In genomic region chr4:123515673-123516072, GRCm38 (mm10) we compare ENCODE assay signal across 25 mouse cellular contexts.
"Had no signal": no experiment of that assay in that cellular context is flagged by ENCODE, and none has a peak within 500 bp of the region (broad histone marks: within the 10 kb centered on the region; RNA-seq: fewer than 3 reads in every experiment).

No protein-coding gene starts in this region.

- ATAC-seq: forebrain, embryonic 16.5 days; hindbrain, embryonic 16.5 days; inflammation-experienced regulatory T-cells, adult 6 months; intestine, embryonic 15.5 days; intestine, postnatal 0 days had no signal

- H3K4me2 ChIP-seq: heart, embryonic 12.5 days; hindbrain, embryonic 12.5 days; hindbrain, embryonic 14.5 days; intestine, embryonic 15.5 days; limb, embryonic 12.5 days; liver, embryonic 13.5 days had no signal

- H3K9ac ChIP-seq: heart, embryonic 12.5 days; hindbrain, embryonic 12.5 days; hindbrain, embryonic 14.5 days; intestine, embryonic 15.5 days; limb, embryonic 12.5 days; liver, embryonic 13.5 days had no signal

- H3K9me3 ChIP-seq: heart, embryonic 10.5 days; heart, embryonic 12.5 days; hindbrain, embryonic 10.5 days; hindbrain, embryonic 12.5 days; intestine, embryonic 15.5 days; limb, embryonic 10.5 days; limb, embryonic 12.5 days; liver, embryonic 13.5 days had no signal

- H3K27ac ChIP-seq: gastrocnemius, adult 2 months; heart, embryonic 10.5 days; hindbrain, embryonic 10.5 days; hindbrain, embryonic 12.5 days; hindbrain, embryonic 14.5 days; intestine, embryonic 15.5 days; layer of hippocampus, adult 2 months; left cerebral cortex, adult 2 months; limb, embryonic 10.5 days; limb, embryonic 12.5 days; liver, embryonic 13.5 days had no signal

- H3K4me3 ChIP-seq: gastrocnemius, adult 2 months; heart, embryonic 10.5 days; heart, embryonic 12.5 days; hindbrain, embryonic 10.5 days; hindbrain, embryonic 12.5 days; intestine, embryonic 15.5 days; layer of hippocampus, adult 2 months; left cerebral cortex, adult 2 months; limb, embryonic 10.5 days; limb, embryonic 12.5 days; liver, embryonic 13.5 days had no signal

- DNase-seq: gastrocnemius, adult 2 months; gastrocnemius, postnatal 10 days; gastrocnemius, postnatal 25 days; heart, adult 18-20 months; heart, postnatal 10 days; heart, postnatal 4 days; kidney, postnatal 10 days; kidney, postnatal 25 days; kidney, postnatal 4 days; liver, embryonic 13.5 days; lung, adult 18-20 months had no signal

- H3K4me1 ChIP-seq: heart, embryonic 10.5 days; heart, embryonic 12.5 days; hindbrain, embryonic 10.5 days; hindbrain, embryonic 12.5 days; intestine, embryonic 15.5 days; limb, embryonic 10.5 days; limb, embryonic 12.5 days had no signal

- H3K27me3 ChIP-seq: heart, embryonic 12.5 days; hindbrain, embryonic 12.5 days; intestine, embryonic 15.5 days; limb, embryonic 12.5 days; liver, embryonic 13.5 days had no signal
